Mouse (Mus musculus) kidney, postnatal 10 days (tissue): ENCODE results near the gene Tmem135.

Experiments
- DNase-seq: peaks from one replicate; pipeline ENCODE4 v3.0.0; 2021; ENCODE audit warnings: mixed read lengths

Tmem135 gene

DNA sequence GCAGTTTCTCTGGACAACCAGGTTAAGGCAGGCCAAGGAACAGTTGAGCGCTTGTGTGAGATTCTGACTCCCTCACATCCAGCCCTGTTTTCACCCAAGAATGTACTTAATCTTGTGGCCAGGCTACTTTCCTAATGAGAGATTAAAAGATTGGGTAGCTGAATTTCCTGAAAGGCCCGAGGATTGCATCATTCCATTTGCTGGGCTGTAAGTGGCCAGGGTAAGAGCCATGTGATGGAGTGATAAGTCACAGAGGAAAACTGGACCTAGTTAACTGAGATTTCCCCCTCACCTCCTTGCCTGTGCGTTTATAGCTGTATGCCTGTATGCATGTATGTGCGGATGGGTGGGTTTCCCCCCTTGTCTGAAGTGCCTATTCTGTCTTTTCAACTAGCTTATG is 12.0 kb upstream of the Tmem135 start:
- DNase-seq: no peak

DNA sequence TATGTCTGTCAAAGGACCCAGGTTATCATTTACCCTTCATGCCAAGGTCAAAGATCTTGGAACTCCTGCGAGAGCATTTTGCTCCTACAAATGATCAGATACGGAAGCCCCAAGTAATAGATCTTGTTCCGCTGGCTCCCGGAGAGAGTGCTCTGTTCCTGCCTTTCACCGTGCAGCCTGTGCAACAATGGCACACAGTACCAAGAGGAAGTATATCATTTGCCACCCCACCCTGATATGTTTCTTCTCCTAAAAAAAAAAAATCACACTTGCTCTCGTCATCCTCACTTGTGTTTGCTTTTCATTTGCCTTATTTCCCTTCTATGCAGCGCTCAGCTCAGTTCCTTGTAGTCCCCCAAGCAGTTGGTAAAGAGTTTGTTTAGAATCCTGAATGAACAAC is 8.1 kb upstream of the Tmem135 start:
- no peak for DNase-seq

DNA sequence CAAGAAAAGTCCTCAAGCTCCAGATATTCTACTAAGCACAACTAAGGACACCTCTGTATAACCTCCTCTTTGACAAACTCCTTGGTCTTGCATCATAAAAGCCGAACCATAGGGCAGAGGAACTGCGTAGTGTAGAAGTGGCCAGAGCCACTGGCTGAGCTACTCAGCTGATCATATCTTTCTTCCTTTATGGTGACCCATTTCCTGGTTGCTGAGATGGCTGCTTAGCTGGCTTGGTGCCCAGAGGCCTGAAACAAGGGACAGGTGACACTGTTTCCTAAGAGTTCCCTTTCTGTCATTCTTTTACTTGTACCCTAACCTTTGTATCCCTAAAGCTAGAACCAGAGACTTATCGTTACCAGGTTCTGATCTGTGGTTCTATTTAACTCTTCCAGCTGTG is 7.3 kb upstream of the Tmem135 start:
- peak; percentile 73 for DNase-seq

DNA sequence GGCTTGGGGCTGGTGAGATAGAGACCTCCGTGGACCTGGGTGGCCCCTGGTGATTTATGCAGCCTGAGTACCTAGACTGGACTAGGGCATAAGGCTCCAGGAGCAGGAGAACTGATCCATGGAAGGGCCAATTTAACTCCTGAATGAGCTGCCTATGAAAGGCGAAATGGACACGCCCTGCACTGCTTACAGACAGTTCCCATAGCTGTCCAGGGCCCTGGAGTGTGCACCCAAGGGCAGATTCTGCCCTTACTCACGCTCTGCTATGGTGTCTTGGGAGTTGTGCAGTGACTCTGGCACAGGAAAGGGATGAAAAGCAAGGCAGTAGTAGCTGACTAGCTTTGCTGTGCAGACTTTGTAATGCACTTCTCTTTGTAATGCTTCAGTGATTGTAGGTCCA is 6.3 kb upstream of the Tmem135 start:
- peak; percentile 49 for DNase-seq

DNA sequence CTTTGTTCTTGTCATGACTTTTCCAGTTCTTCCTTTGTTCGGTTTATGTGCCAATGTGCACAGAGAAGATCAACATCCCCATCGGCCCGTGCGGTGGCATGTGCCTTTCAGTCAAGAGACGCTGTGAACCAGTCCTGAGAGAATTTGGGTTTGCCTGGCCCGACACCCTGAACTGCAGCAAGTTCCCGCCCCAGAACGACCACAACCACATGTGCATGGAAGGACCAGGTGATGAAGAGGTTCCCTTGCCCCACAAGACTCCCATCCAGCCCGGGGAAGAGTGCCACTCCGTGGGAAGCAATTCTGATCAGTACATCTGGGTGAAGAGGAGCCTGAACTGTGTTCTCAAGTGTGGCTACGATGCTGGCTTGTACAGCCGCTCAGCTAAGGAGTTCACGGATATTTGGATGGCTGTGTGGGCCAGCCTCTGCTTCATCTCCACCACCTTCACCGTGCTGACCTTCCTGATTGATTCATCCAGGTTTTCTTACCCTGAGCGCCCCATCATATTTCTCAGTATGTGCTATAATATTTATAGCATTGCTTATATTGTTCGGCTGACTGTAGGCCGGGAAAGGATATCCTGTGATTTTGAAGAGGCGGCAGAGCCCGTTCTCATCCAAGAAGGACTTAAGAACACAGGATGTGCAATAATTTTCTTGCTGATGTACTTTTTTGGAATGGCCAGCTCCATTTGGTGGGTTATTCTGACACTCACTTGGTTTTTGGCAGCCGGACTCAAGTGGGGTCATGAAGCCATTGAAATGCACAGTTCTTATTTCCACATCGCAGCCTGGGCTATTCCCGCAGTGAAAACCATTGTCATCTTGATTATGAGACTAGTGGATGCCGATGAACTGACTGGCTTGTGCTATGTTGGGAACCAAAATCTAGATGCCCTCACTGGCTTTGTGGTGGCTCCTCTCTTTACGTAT is 3.3 kb upstream of the Tmem135 start:
- DNase-seq: peak; percentile 44

DNA sequence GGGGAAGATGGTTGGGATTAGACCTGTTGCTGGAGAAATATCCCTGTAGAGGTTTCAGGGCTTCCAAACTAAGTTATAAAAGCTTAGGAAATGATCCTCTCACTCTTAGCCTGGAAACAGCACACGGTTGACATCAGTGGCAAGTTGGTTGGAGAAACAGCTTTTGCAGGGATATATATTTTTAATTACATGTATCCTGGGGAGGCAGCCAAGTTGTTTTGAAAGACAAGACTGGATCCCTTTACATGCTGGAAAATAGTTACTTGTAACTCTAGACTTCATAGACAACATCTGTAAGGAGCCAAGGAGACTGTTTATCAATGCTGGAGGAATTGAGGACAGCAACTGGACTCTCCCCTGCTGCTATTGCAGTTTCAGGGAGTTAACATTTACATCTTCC is 2.0 kb upstream of the Tmem135 start:
- DNase-seq: no peak

DNA sequence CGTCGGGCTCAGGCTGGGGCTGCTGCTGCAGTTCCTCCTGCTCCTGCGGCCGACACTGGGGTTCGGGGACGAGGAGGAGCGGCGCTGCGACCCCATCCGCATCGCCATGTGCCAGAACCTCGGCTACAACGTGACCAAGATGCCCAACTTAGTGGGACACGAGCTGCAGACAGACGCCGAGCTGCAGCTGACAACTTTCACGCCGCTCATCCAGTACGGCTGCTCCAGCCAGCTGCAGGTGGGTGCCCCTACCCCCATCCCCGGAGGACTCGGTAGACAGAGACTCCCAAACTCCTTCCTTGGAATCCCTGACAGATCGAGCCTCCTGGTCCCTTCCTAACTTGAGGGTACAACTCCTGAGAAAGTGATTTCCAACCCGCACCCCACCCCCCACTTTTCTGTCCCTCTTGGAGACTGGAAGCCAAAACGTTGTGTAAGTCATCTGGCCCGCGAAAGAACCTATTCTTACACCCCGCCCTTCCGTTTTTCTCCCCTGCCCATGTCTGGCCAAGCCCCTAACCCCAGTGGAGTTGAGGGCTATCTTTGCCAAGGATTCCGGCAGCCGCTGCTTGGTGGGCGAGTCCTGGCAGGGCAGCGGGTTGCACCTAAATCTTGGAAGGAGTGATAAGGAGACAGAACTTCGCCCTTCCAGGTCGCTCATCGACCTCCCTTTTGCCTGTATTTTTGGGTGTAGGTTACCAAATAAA is 865 bp upstream of the Tmem135 start:
- DNase-seq: peak; percentile 61

DNA sequence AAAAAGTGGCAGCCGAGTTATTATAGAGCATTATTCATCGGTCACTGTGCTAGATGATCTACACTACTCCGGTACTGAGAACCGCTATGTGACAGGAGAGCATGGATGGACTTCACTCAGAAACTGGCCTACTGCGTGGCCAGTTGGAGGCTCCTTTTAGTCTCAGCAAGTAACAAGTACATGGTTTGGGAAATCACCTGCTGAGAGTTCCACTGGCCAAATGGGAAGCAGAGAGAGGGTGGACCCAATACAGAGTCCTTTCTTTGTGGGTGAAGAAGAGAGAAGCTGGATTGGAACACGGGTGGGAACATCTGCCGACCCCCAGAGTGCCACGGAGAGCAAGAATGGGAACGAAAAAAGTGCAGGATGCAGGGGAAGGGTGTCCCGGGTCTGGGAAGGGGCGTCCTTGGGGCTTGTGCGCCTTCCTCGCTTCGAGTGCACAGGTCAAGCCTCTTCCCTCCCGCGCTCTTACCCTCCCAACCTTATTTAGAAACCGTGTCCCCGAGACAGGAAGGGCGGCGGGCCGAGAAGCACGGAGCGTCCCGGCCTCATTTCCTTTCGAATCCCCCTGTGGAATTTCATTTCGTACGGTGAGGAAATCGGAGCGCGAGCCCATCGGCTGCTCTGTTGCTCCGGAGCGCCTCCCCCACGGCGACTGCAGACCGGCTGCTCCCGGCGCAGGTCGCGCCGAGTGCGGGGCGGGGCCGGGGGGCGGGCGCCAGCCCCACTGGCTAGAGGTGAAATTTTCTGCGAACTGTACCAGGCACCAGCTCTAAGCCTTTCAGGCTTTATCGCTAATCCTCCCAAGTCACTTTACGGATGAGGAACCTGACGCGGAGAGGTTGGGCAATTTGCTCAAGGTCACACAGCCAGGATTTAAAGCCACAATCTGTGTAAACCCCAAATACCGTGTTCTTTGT is 709 bp downstream of the Tmem135 start:
- DNase-seq: peak; percentile 91

DNA sequence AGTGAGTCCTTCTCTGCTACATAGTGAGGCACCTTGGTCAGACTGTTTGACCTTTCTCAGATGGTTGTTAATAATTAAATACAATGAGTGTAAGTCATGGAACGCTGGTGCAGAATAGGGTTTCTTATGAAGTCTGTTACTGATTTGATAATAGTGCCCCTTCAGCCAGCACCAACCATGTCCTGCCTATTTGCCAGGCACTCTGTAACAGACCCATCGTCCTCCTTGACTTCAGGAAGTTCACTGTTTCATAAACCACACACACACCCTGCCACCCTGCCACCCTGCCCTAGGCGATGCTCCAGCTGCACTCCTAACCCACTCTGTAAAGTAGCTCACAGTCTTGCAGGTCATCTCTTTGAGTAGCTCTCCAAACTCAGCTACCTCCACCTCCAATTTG is 2.1 kb downstream of the Tmem135 start:
- DNase-seq: peak; percentile 44

DNA sequence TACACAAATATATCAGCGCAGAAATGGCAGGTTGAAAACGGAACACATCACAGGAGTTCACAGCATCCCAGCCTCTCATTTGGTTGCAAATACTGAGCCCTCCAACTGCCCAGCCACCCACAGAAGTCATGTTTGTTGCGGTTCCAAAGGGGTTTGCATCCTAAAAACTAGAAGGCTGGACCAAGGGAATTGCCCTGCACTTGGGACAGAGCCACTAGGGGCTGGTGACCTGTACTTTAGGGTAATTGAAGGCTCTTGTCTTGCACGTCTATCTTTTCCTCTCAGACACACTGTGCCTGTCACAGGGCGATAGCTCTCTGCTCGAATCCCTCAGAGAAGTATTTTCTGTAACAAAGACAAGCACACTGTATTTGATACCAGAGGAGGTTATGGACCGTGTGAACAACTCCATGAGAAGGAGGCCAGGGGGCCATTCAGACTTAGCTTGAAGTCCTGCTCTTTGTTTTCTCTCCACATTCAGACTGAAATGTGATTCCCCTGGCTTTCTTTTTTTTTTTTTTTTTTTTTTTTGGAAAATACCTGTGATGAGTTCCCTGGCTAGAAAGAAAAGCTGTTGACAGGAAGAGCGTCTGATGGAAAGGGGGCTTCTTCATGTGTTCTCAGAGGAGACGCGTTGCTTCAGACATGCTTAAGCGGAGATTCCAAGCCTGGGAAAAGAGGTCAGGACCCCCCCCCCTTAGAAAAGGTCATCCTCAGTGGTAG is 2.7 kb downstream of the Tmem135 start:
- no peak for DNase-seq

DNA sequence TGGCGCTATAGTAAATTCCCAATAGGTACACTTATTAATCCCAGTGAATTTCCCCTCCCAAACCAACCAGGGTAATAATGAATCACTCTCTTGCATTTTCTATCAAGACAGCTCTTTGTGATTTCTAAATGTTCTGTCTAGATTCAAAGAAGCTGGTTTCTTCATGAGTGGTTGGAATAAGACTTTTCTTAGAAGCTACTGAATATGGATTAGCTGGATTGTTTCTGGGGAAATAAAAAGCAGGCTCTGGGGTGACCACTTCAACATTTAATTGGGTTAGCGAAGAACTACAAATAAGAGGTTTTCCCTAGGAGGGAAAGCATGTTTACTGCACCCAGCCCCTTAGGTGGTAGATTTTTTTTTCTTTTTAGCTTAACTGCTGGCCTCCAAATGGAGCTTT is 3.3 kb downstream of the Tmem135 start:
- no peak for DNase-seq

DNA sequence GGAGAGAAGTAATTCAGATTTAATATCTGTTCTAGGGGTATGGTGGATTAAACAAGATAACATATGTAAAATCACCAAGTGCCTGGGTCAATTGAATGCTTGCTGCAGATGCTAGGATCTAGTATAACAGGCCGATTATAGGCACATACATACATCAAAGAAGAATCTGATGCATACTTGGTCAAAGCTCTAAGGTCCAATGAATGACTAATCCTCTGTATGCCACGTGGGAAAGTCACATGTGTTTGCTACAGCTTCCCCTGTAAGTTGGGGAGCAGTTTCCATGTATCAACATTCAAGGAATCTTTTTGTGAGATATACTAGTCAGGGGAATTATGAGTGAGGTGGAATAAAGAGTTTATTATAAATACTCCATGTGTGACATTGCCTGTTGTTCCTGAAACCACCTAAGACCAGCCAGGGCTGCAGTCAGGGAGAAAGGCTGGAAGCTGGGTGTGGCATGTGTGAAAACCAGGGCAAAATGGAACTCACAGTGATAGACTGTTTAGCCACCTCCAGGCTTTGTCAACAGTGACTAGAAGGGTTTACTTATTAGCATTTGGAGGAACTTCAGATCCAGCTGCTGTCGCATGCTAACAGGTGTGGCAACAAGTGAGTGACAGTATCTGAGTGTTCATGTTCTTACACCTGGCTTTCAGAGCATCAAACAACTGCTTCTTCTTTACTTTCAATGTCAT is 6.0 kb downstream of the Tmem135 start:
- DNase-seq: no peak

DNA sequence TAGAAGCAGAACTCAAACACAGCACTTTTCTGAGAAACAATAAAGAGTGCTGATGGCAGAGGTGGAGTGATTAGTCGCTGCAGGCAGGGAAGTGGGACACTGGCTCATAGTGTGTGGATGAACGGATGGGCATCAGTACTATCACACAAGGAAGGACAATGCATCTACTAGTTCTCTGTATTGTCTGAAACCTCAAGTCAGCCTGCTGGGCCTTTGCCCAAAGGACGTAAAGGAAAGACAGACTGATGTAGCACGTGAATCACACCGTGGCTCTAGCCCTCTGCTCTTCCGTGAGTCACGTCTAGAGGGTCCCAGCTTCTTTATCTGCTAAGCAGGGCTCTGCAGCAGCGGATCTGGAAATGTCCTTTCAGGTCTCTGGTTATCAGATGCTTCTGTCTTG is 7.6 kb downstream of the Tmem135 start:
- DNase-seq: no peak

DNA sequence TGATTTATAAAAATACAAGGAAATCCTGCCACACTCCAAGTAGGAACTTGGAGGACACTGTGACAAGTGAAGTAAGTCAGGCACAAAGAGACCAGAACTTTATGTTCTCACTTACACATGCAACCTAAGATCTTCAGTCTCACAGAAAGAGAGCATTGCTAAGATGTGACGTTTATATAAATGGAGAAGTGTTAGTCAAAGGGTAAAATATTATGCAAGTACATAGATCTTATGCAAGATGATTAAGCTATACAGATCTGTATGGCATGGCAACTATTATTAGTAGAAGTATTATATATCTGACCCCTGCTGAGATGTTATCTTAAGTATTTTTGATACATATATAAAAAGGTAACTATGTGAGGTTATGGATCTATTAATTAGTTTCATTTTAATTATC is 8.6 kb downstream of the Tmem135 start:
- no peak for DNase-seq

DNA sequence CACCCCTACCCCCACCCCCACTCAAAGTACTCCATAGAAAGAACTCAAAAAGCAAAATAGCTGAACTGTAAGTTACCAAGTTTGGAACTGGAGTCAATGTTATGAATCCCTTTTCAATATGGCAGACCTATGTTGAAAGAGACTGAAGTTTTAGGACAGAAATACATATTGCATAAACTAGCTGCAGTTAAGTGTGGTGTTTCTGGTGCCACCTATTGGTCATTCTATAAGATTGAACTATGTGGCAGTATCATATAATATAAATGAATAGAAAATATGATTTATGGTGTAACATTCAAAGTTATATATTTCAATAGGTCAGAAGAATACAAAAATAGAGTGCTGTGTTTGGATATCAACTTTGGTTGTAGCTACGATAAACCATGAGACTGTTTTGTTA is 11.2 kb downstream of the Tmem135 start:
- no peak for DNase-seq

DNA sequence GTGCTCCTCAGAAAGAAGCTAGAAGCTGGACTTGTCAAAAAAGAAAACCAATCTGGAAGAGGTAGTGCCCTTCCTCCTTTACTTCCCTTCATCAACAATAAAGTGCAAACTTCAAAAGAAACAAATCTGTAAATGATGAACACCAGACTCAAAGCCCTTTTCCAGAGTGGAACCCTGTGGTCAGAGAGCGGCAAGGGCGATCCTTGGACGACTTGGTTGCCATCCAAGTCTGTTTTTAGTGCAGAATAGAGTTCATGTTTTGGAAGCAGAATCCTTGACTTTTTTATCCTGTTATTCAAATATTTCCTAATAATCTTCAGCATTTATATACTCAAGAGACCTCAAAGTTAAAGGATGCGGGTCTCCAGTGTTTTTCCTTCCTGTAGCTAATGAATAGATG is 11.6 kb downstream of the Tmem135 start:
- DNase-seq: peak; percentile 48

DNA sequence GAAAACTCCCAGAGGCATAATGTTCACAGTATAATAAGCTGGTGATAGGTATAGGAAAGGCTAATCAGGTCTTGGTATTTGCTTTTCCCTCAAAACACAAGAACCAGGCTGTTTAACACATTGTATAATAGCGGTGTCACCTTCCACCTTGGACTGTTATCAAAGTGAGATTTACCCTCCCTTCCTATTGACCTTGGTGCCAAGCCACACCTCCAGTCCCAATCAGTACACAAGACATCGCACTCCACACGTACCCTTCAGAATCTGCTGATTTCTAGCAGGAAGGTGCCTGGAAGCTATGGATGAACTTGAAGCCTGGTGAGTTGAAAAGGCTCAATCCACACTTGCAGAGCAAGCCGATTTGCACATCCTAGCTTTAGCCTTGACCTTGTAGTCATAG is 12.2 kb downstream of the Tmem135 start:
- no peak for DNase-seq

DNA sequence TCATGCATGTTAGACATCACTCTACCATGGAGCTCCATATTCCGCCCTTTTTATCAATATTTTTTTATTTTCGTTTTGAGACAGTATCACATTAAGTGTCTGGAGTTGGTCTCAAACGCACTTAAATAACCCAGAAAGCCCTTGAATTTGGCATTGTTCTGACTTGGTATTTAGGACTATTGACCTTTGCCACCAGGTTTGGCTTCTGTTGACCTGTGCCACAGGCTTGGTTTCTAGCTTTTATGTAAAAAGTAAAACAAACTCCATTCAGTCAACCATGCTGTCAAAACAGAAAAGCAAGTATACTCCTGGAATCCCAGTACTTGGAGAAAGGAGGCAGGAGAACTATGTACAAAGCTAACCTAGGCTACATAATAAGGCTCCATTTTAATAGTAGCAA is 12.7 kb downstream of the Tmem135 start:
- no peak for DNase-seq

DNA sequence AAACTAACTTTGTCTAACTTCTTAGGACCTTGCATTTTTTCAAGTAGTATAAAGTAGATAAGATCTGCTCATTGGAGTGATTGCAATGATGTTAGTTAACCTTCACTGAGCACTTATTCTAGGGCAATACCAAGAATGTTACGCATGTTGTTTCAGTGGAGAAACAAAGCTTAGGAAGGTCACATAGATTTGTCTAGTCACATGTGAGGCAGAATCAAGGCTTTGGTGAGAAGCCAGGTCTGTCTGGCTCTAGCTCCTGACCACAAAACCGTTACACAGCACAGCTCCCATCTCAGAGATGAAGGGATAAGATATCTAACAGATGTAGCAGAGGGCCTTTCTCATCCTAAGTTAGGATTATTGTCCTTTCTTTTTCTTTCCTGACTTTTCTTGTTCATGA is 13.4 kb downstream of the Tmem135 start:
- no peak for DNase-seq

DNA sequence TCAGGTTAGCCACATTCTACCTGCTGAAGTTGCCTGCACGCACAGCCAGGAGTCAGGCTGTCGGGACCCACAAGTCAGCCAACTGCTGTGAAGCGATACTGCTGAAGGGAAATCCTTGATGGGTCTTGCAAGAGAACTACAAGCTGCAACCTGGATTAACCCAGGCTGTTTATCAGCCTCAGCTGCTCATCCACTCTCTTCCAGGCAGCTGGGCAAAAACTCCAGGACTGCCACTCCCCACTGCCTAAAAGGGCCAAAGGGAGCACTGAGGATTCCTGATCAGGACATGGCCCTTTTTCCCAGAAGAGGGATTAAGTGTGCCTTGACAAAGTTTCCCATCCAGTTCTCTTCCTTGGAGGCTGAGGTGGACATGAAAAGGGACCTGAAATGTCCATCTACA is 15.0 kb downstream of the Tmem135 start:
- no peak for DNase-seq

DNA sequence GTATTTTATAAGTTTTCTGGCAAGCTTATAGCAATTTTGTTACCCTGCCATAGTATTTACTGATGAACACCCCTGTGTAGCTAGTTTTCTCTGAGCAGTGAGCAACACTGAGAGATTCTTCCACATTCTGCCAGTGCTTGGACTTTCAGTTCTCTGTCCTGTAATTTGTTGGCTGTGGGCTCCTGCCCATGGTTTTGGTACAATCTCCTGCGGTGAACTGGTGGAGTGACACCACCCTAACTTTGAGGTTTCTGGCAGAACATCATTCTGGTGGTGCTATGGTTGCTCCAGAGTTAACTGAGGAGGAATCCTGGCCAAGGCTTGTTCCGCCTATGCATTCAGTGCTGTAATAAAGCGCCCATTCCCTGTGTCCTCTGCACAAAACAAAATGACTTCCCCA is 21.1 kb downstream of the Tmem135 start:
- DNase-seq: no peak
